Mouse (Mus musculus) bone marrow macrophage, adult 2 months (primary cell): ENCODE measurements around the gene Bcat1. TPM values are rescaled to one million over a fixed set of nuclear protein-coding genes. Genes with fewer than 3 reads are reported as not detected.

Experiments
- H3K27ac ChIP-seq: 2 replicates; pipeline ENCODE4 v1.5.1; 2012; ENCODE audit warnings: low read depth, low read length; ENCODE audit not compliant: insufficient read depth
- H3K4me1 ChIP-seq: 2 replicates; pipeline ENCODE4 v1.6.1; 2012; ENCODE audit warnings: low read length; ENCODE audit not compliant: control insufficient read depth, insufficient read depth
- H3K4me3 ChIP-seq: 2 replicates; pipeline ENCODE4 v1.5.1; 2012; ENCODE audit warnings: mild to moderate bottlenecking, low read length, moderate library complexity; ENCODE audit not compliant: insufficient read depth
- CTCF ChIP-seq: IDR thresholded peaks from 2 replicates; pipeline ENCODE4 v1.5.1; 2012; ENCODE audit warnings: low read depth, mild to moderate bottlenecking, low read length, moderate library complexity
- POLR2A ChIP-seq: IDR thresholded peaks from 2 replicates; pipeline ENCODE4 v1.6.1; 2012; ENCODE audit warnings: mild to moderate bottlenecking, low read depth, low read length, borderline replicate concordance
- polyA plus RNA-seq: library from polyadenylated mRNA; stranded (reverse); fragments of >200 nt; gene quantifications from 2 replicates; pipeline ENCODE4 v1.2.4, GENCODE M21; 2012; ENCODE audit not compliant: missing spikeins, insufficient read depth, insufficient read length

Bcat1 gene
- polyA plus RNA-seq, 1 experiment: 1.7 TPM

- Histone ChIP-seq H3K4me3 (no peak overlapping the region), H3K27ac (no peak overlapping the region), H3K4me1 (peaks cover 2% of the 10 kb centered on the region)
- TF ChIP-seq POLR2A (no peak), CTCF (no peak)
Observed at GRCm38 (mm10) chr6:145061361-145061760, 14.6 kb downstream of the Bcat1 start.

- Histone ChIP-seq H3K4me3 (no peak overlapping the region), H3K27ac (no peak overlapping the region), H3K4me1 (peaks cover 28% of the 10 kb centered on the region)
- no peak for TF ChIP-seq POLR2A
- no peak for TF ChIP-seq CTCF
Observed at GRCm38 (mm10) chr6:145056102-145056501, 19.9 kb downstream of the Bcat1 start.

- Histone ChIP-seq H3K27ac (no peak overlapping the region), H3K4me3 (no peak overlapping the region), H3K4me1 (peaks cover 28% of the 10 kb centered on the region)
- no peak for TF ChIP-seq POLR2A
- TF ChIP-seq CTCF: no peak
Observed at GRCm38 (mm10) chr6:145055277-145055858, 20.6 kb downstream of the Bcat1 start.

- Histone ChIP-seq H3K27ac (peak overlapping the region; percentile 6; the same call in 1 of the 2 replicates), H3K4me1 (peaks cover 28% of the 10 kb centered on the region), H3K4me3 (no peak overlapping the region)
- TF ChIP-seq CTCF: no peak
- TF ChIP-seq POLR2A: no peak
Observed at GRCm38 (mm10) chr6:145052669-145053068, 23.3 kb downstream of the Bcat1 start.

GRCm38 (mm10) chr6:145050899-145051298, 25.1 kb downstream of the Bcat1 start:
- no peak for TF ChIP-seq POLR2A
- TF ChIP-seq CTCF: no peak

GRCm38 (mm10) chr6:145048131-145048997, 27.6 kb downstream of the Bcat1 start:
- no peak overlapping the region for H3K4me3 ChIP-seq
- TF ChIP-seq POLR2A (no peak), CTCF (no peak)
- no peak overlapping the region for H3K27ac ChIP-seq
- H3K4me1 ChIP-seq: peaks cover 5% of the 10 kb centered on the region

More at GRCm38 (mm10) chr6:145050899-145051298, 25.1 kb downstream of the Bcat1 start:
- no peak overlapping the region for H3K4me3 ChIP-seq
- H3K4me1 ChIP-seq: peaks cover 23% of the 10 kb centered on the region
- H3K27ac ChIP-seq: no peak overlapping the region

- Histone ChIP-seq H3K4me1 (no peaks in the 10 kb centered on the region; the same call in 1 of the 2 replicates), H3K4me3 (no peak overlapping the region), H3K27ac (no peak overlapping the region)
- no peak for TF ChIP-seq POLR2A
- no peak for TF ChIP-seq CTCF
Observed at GRCm38 (mm10) chr6:145047445-145047857, 28.5 kb downstream of the Bcat1 start.

GRCm38 (mm10) chr6:145046266-145046890, 29.6 kb downstream of the Bcat1 start:
- TF ChIP-seq CTCF (no peak), POLR2A (no peak)
- Histone ChIP-seq H3K4me1 (no peaks in the 10 kb centered on the region), H3K27ac (no peak overlapping the region), H3K4me3 (no peak overlapping the region)

GRCm38 (mm10) chr6:145044916-145045574, 30.9 kb downstream of the Bcat1 start:
- TF ChIP-seq CTCF (no peak), POLR2A (no peak)
- Histone ChIP-seq H3K27ac (no peak overlapping the region), H3K4me1 (no peaks in the 10 kb centered on the region), H3K4me3 (no peak overlapping the region)
